Mouse (Mus musculus): Measurements from ENCODE around the gene Rsph1.
A peak's percentile ranks its signal among the peaks of the same experiment; 100 is the strongest.

Rsph1 gene

DNA sequence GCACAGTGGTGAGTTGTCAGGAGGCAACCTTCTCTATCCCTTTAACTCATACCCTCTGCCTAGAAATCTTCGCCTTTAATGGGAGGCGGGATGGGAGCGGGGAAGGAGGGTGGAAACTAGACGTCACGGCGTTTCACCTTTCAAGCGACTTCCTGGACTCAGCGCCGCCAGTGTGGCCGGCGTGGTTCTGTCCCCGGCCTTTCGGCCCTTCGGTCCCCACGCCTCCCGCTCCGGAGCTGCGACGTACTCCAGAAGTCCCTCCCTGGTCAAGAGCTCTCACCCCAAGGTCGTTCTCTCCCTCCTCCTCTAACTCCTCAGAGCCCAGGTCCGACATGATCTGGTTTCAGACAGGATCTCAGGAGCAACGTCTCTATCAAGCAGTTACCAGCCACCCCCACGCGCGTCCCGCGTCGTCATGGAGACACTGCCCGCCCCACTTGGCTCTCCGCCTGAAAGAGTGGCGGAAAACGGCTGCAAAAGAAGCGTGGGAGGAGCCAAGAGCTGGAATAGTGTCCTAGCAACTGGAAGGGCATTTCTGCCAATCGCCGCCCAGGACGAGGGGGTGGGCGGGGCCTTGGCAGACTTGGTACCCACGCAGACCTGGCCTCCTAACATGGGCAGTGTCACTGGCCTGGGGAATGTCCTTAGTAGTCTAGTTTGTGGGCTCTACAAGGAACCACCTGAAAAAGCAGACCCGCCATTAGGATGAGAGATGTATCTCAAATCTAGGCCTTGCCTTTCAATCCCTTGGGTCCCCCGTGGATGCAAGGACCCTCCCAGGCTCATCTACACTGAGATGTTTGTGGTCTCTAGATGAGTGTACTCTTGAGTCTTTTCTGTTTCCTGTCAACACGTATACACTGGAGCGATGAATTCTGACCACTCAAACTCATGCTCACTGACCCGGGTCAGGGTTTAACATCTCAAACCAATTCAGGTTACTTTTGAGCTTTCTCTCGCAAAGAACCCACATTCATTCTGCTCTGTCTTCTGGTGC lies at the start of gene Rsph1:
Gene Rsph1 (minus strand): TSS at position 462 of the 997 bp plus-strand sequence.
- DNase-seq (ENCODE audit: low read depth, low spot score) = peak; percentile 90

DNA sequence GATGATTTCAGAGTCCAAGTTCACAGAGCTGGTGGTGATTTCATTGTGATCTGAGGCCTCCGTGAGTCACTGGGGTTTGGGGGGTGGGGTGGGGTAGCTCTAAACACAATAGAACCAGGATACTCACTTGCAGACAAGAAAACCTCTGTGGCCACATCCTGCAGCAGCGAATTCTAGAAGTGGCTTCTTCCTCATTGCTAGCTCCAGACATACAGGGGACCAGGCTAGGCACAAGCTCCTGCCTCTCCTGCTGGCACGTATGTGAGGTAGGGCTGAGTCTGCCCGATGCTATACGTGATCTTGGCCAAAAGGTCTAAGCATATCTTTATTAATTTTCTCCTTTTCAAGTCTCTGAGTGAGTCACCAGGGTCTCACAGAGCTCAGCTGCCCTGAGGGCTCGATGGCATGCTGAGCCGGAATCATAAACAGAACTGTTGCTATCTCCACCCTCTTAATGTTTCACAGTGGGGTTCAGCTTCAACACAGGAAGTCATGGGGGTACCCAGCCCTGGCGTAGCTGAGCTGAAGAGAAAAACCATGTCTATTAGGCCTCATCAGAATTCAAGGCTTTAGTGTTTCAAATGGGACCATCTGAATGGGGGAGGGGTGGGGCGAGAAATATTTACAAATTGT lies 49.2 kb upstream of the Rsph1 start:
- DNase-seq (ENCODE audit: low read depth, low spot score) = peak; percentile 76

DNA sequence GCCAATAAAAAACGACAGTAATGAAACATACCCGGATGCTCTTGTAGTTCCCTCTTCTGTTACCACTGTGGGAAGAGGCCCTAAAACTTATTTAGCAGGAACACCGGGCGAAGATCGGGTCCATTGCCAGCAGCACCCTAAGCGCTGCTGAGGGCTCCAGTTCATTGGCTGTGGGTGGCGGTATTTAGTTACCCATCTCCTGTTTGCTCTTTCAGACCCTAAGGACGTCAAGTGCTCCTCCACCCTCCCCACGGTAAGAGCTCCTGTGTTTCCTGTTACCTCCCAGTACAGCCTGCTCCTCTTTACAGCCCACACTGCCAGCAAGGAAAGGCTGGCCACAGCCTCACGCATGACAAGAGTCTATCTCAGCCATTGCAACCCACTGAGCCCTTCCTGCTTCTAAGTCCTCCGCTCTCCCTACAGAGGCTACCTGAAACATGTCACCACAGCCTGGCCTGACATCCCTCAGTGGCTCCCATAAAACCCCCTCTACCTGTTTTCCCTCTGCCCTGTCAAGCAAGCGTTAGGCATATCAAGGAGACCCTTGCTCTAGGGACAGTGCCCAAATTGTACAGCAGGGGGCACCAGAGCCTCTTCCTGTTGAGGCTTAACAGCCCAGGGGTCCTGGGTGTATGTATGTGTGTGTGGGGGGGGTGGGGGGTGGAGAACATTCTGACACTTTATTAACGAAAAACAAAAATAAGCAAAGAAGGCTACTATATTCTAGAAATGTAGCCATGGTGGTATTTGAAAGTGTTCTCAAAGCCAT lies 48.5 kb upstream of the Rsph1 start:
- DNase-seq (ENCODE audit: low read depth, low spot score) = peak; percentile 60

DNA sequence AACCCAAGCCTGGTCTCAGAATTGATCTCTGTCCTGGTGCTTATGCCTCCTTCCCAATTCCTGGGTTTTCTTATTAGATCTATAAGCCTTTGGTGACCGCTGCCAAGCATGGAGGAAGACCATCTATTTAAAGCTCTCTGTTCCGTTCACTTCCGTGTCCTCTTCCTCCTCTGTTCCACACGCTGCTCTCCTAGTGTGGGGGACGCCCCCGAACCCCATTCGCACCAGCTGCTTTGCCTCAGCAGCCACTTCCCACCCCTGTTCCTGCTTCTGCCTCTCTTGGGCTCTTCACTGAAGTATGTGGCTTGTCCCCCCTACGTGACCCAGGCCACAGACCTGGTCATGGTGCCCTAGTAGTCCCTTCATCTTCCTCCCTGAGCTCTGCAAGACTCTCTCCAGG lies 47.0 kb upstream of the Rsph1 start:
- no peak for DNase-seq (ENCODE audit: low read depth, low spot score)

DNA sequence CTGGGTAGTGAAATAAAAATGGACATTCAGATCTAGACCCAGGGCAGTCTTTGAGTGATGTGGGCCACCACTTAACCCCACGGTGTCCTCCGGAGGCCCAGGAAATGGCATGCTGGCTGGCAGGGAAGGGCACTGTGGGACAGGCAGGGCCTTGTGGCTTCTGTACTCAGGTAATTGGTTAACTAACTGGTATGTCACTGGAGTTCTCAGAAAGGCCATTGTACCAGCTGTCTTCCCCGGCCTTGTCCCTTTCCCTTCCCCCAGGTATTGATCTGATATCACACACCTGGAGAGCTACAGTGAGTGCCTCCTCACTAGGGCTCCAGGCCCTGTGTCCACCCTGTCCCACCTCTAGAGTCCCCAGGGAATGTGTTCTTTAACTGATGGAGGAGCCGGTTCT lies 46.2 kb upstream of the Rsph1 start:
- DNase-seq (ENCODE audit: low read depth, low spot score) = no peak

DNA sequence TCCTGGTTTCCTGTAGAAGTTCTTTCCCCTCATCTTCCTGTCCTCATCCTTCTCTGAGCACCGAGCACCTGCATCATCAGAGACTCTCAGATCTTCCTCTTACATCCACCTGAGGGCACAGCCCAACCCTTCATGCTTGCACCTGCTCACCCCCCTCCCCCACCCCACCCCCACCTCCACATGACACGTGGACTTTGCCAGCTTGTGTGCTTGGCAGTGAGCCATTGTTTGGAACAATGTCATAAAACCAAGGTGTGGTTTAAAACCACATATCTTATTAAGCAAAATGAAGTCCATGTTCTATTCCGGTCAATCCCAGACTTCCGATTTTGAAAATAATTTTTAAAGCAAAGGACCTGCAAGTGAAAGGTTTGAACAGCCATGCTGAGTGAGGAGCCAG lies 45.3 kb upstream of the Rsph1 start:
- DNase-seq (ENCODE audit: low read depth, low spot score) = no peak

DNA sequence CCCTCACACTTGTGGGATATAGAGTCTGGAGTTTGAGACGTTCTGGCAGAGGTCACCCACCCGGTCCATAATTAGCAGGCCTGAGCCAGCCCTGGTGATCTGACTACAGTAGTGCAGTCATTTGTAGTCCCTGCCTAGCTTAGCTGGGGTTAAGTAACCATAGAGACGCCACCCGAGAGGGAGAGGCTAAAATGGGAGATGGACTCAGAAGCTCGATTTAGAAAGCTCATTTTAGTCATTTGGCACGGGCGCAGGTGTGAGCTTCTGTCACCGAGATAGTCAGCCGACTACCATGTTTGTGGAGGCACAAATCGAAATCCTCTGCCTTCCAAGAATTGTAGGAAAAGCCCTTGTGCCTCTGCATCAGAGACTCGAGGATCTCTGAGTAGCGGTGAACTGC lies 44.2 kb upstream of the Rsph1 start:
- no peak for DNase-seq (ENCODE audit: low read depth, low spot score)

DNA sequence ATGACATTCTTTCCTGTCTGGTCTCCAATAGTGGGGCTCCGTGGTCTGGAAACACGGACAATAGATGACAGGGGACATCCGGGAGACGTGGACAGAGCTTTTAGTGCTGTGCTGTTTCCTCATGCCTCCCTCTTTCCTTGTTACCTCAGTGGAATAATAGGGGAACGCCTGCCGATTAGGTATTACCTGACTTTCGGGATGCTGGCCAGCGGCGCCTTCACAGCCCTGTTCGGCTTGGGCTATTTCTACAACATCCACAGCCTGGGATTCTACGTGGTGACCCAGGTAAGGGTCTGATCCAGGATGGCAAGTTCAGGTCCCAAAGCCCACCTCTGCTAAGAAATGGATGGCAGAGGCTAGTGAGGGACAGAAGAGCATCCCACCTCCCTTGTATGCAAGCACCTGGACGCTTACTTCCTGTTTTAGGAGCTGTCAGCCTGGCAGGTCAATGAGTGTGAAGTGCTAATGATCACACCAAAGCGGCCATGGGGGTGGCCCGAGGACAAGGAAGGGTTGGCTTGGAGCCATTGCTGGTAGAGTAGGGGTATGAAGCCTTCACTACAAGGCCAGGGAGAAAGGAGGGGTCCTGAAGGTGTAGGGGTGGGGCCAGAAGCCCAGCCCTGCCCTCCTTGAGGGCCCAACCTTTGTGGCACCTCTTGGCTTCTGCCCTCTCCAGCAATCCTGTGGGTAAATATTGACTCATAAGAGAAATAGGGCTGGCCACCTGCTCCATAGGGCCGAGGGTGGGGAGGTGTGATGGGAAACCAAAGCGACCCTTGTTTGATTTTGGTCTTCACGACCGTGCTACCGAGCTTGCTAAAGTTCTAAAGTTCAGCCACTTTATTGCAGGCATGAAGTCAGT lies 42.0 kb upstream of the Rsph1 start:
- no peak for DNase-seq (ENCODE audit: low read depth, low spot score)

DNA sequence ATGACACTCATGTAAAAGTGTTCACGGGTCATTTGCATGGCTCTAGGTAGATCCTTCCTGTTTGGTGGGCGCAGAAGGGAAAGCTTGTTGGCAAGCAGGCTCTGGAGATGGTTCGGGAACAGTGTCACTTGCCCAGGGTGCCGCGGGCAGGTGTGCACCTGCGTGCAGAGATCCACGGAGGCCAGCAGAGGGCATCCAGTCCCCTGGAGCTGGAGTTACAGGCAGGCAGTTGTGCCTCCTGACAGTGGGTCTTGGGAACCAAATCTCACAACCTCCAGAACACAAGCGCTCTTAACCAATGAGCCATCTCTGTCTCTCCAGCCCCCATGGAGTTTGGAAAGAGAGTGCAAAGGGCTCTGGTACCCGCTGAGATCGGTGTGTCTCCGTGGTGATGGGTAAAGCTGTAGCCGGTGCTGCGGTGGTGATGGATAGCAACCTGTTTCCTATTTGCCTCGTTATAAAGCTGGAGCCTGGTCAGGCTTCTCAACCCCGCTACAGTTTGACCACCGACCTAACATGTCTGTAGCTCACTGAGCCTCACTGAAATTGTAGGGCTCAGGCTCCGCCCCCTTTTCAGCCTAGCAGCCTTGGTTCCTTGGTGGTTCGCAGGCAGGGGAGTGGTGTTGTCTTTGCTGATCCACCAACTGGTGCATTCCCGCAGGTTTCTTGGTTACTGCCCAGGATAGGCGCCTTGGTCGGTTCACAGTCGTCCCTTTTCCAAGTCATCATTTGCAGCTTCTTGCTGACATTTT lies 40.5 kb upstream of the Rsph1 start:
- no peak for DNase-seq (ENCODE audit: low read depth, low spot score)

DNA sequence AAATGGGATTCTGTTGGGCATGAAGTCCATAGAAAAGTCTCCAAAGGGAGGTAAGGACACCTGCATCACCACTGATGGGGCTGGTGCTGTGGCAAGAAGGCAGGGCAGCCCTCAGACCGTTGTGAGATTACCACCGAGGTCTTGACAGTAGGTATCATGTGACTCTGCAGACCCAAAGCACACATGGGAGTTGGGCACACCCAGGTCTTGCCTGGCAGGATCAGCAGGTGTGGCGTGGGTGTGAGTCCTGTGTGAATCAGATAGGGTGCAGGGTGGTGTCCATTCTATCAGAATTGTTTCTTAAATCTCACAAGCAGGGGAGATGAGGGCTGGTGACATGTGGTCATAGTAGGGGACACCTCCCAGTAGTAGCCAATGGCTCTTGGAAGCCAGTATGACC lies 39.8 kb upstream of the Rsph1 start:
- no peak for DNase-seq (ENCODE audit: low read depth, low spot score)

DNA sequence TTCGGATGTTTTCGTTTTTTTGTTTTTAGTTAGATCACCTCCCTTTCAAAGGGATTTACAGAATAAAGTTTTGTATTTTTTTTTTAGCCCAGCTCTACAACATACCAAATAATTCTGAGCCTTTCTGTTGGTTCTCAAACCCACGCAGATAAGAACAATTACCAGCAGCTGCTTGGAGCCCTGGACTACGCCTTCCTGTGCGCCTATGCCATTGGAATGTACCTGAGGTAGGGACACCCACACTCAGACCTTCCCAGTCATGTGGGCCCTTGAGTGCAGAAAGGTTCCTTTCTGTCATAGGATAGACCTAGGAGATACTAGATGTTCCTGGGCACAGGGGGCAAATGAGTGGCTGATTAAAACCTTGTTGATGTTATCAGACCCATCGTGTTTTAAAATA lies 38.8 kb upstream of the Rsph1 start:
- no peak for DNase-seq (ENCODE audit: low read depth, low spot score)

DNA sequence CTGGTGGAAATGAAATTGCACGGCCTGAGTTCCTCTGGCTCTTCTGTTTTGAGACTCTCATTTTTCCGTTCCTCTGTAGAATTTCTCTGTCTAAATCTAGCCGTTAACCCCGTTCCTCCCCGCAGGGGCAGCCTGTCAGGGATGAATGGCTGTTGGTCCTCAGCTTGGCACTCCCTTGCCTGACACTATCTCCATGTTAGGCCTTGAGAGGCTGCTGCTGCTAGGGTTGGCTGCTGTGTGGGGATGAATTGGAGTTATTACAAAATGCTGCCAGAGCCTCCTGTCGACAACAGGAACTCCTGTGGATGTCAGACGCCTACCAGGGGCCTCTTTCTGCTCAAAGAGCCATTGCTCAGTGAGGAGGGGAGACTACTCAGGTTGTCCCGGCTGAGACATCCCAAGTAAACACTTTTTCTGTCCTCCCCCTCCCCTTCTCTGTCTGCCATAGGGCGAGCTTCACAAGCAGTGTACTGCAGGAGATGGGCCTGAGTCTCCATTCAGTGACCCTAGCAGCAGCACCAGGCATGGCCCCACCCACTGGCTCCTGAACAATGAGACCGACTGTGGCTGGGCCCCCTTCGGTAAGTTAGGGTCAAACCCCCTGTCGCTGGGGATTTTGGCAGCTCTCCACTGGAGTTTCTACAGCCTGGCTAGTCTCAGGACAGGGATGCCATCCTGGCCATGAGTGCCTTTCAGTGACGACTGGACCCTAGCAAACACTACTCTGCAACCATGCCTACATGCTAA lies 38.0 kb upstream of the Rsph1 start:
- DNase-seq (ENCODE audit: low read depth, low spot score) = no peak

DNA sequence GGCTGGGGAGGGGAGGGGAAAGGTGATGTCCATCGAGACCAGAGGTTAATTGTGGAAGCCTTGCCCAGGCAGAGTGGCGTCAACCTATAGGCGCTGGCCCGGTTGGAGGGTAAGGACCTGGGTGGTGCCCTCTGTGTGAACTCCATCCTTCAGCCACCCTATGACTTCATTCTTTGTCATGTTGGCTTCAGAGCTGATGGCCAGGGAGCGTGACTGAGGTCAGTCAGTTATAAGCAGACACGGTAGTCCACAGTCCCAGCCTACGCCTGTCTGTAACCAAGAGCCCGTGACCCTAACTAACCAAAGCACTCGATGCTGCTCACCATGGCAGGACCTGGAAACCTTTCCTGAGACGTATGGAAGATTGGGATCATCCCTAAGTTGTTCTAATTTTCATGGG lies 35.5 kb upstream of the Rsph1 start:
- DNase-seq (ENCODE audit: low read depth, low spot score) = no peak

DNA sequence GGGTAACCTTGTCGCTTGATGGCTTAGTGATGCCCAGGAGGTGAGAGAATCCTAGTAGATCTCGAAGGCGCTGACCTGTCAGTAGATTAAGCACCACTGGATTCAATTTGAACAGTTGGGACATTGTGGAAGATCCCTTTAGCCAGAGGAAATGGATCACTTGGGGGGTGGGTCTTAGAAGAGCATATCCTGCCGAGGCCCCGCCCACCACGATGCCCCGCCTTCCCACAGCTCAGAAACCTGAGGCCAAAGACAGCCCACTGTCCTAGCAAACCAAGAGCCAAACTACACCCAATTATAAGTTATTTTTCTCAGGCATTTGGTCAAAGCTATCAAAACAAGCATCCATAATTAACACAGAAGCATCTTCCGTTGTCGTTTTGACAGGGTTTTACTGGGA lies 33.9 kb upstream of the Rsph1 start:
- DNase-seq (ENCODE audit: low read depth, low spot score) = no peak

DNA sequence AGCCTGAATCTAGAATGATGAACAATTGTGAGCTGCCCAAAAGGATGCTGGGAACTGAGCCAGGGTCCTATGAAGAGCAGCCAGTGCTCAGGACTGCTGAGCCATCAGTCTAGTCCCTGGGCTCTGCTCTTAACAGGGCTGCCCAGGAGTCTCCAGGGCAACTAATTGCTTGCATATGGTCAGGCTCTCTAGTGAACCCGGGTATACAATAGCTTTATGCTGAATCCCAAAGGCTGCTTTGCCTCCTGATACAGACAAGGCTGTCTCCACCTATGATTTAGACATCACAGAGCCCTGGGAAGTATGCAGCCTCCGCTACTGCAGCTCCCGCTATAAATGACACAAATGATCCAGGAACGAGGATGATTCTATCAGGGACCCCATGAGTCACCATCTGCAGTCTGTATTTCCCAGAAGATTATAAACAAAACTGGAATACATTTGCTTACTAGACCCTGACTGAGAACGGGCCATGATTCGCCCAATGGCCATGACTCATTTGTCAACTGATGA lies 32.2 kb upstream of the Rsph1 start:
- no peak for DNase-seq (ENCODE audit: low read depth, low spot score)

DNA sequence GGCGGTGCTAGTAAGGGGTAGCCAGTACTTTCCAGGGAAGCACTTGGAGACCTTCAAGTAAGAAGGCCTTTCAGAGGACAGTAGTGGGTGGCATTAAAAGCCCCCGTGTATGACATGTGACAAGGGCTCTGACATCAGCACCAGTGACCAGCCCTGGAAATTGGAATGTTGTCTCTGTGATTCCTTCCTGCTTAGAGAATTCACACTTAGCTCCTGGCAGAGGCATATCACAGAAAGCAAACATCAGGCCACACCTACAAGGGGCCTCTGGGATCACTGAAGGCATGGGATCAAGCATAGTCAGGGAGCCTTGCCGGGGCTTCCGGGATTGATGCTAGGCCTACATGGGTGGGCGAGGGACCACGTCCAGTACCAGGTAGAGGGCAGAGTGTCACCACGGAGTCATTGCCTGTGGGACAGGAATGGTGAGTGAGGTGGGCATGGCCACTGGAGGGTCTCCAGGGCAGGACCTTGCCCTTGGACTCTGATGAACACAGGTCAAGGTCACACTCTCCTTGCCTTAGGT lies 31.2 kb upstream of the Rsph1 start:
- no peak for DNase-seq (ENCODE audit: low read depth, low spot score)

DNA sequence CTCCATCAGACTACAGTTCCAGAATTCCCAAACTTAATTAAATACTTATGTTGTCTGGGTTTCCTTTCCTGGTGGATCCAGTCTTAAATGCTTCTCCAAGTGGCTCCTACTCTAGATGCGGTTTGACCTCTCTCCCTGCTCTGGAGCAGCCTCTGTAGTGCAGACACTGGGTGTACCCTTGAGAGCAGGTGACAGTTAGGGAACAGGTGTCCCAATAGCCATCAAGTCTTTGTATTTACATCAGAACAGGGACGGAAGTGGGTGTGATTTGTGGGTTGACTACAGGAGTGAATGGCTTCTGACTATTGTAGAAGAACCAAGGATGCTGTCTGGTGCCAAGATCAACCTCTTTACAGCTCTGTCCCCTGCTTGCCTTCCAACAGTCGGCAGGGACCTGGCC lies 30.6 kb upstream of the Rsph1 start:
- no peak for DNase-seq (ENCODE audit: low read depth, low spot score)

DNA sequence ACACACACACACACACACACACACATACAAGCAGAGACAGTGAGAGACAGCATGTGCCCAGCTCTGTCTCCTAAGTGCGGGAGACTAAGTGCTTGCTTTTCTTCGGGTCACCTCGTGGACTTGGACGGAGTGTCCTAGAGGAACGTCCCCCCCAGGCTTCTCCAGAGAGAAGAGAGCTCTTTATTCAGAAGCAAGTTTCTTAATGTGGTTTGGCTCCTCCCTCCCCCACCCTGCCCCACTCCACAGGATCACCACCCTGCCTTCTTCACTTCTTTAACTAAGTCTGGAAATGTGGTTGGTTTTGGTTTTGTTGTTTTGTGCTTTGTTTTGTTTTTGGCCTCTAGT lies 28.6 kb upstream of the Rsph1 start:
- DNase-seq (ENCODE audit: low read depth, low spot score) = peak; percentile 55

Measured in CD4-positive helper T cell, adult 2 months (primary cell).